Mouse (Mus musculus): ENCODE results near the gene Thegl.

Thegl gene

DNA sequence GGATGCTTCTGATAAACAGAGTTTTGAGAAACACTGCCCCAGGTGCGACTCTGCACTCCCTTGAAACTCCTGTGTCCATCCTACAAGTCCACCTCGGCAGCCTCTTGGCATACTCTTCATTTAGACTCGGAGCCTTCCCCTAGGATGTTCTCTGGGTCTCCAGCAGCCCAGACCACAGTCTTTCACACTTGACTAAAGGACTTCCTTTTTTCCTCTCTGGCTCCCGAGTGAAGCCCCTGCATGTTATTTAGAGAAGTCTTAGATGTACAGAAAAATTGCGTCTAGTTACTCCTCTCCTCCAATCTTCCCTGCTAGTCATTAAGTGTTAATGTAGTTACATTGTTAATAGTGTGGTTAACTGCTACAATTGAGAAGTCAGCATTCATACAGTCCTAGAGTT lies 28.5 kb downstream of the Thegl start:
- no peak for DNase-seq (ENCODE audit: extremely low spot score, low spot score)

DNA sequence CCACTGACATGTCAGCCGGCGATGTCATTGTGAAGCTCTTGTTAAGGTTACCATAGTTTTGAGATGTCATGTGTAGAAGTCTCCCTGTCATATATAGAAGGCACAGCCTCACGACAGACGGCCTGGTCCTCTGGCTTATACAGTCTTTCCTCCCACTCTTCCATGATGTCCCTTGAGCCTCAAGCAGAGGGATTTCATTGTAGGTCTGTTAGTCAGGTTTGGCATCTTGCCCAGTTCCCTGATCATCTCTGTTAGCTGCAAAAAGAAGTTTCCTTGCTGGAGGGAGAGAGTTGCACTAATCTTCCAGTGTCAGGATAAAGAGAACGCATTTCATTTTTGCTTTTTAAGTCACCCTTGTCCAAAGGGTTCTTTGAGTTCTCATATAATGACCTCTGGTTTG lies 36.8 kb downstream of the Thegl start:
- no peak for DNase-seq (ENCODE audit: extremely low spot score, low spot score)

DNA sequence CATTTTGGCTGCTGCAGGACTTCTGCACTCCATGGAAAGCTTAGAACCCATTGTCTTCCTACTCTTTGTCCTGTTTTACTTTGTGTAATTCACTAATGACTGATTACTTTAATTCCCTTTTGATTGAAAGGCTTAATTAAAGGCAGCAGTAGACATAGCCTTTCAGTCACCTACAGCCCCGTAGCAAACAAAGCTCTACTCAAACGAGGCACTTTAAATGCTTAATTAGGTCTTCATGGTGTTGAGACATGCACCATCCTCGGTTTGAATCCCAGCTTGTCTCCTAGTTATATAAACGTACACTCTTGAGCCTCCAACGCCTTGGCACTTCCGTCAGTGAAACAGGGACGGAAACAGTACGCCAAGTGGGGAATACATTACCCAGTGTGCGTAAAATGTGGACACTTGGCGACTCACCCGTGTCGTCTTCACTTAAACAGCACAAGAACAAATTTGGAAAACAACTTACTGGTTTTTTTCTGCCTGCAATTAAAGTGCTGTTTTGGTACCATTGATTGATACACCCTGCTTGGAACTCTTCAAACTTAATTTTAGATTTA lies 41.1 kb downstream of the Thegl start:
- no peak for DNase-seq (ENCODE audit: extremely low spot score, low spot score)

DNA sequence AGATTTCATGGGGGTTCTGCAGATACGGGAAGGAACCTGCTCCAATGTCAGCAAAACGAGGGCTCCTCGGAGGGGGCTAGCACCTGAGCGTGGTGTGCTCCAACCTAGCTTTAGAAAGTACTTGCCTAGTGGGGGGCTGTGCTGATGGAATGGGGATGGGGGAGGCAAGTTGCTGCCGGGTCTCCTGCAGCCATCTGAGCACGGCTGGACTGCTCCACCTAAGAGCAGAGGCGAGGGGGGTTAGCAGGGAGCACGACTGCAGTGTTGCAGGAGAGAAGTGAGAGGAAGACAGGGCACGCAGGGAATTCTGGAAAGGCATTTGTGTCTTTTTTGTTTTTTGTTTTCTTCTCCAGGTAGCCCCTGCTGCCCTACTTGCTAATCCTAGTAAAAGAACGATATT lies 44.5 kb downstream of the Thegl start:
- no peak for DNase-seq (ENCODE audit: extremely low spot score, low spot score)

DNA sequence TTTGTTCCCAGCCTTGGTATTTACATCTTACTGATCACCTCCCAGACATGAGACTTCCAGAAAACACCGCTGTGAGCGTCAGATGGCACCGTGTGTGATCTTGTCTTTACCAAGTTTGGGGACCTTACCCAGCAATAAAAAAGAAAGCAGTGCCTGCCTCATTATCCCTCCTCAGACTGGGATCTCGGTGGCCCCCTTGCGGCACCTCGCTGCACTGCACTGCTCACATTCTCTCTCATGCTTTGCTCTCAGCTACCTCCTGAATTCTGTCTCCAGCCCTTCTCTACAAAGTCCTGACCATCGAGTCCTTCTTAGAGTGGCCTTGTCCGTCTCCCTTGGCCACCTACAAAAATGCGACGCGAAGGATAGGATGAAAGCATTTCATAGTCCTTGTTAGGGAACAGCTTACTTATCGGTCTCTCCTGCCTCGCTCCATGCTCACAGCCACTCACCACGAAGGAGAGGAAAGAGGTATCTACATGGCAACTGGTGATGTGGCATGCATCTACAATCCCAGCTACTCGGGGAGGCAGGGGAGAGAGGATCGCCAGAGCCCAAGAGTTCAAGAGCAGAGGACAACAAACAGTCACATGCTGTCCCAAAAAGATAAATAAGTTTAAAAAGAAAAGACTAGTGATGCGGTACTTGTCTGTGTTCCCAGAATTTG lies 45.7 kb downstream of the Thegl start:
- DNase-seq (ENCODE audit: extremely low spot score, low spot score): peak; percentile 68

DNA sequence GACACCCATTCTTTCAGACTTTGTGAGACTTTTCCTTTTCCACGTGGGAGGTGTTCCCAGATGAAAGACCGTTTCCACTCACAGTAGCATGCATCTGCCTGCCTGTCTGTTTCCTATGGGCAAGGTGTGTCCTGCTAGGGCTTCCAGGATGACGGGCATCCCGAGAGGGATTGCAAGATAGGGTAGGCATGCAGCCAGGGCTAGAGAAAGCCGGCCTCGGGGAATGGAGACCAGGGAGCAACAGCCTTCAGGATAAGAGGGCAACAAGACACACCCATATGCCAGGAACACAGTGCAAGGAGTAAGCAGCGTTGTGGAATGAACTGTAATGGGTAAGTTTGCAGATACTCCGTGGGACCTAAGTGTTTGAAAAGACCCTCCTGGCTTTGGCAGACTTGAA lies 51.5 kb downstream of the Thegl start:
- no peak for DNase-seq (ENCODE audit: extremely low spot score, low spot score)

DNA sequence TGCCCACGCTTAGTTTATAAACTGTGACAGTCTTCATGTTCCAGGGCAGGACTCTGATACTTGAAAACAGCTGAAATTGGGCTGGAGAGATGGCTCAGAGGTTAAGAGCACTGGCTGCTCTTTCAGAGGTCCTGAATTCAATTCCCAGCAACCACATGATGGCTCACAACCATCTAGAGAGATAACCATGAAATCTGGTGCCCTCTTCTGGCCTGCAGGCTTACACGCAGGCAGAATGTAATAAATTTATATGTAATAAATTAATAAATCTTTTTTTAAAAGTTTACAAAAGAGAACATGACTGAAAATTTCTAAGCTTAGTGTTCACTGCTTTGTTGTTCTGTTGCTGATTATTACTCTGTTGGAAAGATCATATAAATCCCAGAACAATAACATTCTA lies 55.2 kb downstream of the Thegl start:
- DNase-seq (ENCODE audit: extremely low spot score, low spot score): no peak

DNA sequence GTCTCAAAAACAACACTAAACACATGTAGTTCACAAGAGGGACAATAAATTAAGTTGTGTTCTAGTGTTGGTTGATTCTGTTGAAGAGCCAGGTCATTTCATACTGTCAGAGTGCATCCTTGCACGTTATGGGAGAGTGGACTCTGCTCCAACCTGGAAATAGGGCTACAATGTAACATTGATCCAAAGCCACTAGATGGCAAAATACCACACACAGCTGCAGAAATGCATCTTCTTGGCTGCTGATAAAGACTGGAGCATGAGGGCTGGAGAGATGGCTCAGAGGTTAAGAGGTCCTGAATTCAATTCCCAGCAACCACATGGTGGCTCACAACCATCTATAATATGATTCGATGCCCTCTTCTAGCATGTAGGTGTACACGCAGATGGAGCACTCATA lies 55.8 kb downstream of the Thegl start:
- no peak for DNase-seq (ENCODE audit: extremely low spot score, low spot score)

DNA sequence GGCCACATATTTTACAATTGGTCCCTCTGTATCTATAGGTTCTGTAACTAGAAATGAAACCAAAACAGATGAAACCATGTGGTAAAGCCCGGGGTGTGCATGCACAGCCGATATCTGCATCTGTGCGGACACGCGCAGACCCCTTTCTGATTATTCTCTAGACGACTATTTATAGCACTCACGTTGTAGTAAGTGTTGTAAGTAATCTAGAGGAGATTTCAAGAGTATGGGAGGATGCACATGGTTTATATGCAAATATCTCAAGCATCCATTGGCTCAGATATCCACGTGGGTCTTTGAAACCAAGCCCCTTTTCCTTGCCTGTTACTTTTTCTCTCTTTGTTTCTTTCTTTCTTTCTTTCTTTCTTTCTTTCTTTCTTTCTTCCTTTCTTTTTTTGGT lies 58.0 kb downstream of the Thegl start:
- DNase-seq (ENCODE audit: extremely low spot score, low spot score): no peak

DNA sequence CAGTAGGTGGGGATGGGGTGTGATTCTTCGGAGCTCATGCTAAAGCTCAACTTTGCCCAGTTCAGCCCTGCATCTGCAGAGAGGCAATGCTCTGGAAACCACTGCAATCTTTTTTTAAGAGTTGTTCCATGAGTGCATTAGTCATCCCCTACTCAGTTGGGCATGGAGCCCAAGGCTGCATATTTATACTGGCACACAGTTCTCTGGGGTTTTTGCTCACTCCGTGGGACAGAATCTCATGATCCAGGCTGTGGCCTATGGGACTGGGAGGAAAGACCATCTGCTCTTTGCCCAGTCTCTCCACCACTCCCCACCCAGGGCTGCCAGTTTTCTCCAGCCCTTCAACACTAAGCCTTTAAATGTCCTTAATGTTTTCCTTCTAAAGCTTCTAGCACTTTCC lies 59.1 kb downstream of the Thegl start:
- DNase-seq (ENCODE audit: extremely low spot score, low spot score): no peak

DNA sequence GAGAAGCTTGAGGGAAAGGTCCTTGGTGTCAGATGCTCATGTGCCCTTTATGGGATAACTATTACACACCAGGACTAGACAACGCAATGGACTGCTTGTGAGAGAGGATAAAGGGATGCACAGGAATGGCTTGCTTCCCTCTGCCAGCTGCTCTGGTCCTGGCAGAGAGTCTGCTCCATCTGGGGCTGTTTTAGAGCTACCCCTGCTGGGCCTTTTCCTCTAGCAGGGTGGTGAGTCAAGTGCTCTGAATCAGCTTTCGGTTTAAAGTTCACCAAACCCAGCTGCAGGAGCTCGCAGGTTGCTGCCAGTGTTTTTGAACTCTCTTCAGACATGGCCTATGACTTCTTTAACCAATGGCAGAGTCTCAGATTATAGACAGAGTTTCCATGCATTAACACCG lies 60.1 kb downstream of the Thegl start:
- DNase-seq (ENCODE audit: extremely low spot score, low spot score): no peak

DNA sequence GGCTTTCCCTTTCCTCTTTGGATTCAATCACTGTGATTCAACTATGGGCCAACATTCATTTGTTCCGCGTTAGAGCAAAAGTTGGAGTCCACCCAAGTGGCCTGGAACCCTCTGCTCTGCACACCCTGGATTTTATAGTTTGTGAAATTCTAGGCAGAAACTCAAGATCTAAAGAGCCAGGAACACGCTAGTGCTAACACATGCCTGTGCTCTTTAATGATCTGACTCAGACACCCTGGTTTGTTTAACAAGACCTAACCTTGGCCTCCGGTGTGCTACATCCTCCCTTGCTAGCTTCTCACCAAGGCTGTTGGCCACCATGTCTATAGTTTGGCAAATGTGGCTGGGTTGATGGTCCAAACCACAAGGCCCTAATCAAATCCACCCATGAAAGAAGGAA lies 64.9 kb downstream of the Thegl start:
- no peak for DNase-seq (ENCODE audit: extremely low spot score, low spot score)

DNA sequence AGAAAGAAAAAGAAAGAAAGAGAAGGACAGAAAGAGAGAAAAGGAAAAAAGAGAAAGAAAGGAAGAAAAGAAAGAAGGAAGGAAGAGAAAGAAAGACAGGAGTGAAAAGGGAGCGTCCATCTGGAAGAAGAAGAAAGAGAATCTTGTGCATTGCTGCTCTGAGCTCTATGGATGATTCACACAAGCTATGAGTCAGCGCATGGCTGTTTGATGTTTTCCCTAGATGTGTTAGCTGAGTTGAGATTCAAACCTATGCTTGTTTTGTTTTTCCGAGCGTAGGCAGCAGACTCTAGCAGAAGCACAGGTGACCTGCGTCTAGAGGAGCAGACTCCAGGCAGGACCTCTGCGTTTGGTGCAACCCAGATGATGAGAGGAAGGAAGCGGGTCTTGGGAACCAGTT lies 66.9 kb downstream of the Thegl start:
- no peak for DNase-seq (ENCODE audit: extremely low spot score, low spot score)

DNA sequence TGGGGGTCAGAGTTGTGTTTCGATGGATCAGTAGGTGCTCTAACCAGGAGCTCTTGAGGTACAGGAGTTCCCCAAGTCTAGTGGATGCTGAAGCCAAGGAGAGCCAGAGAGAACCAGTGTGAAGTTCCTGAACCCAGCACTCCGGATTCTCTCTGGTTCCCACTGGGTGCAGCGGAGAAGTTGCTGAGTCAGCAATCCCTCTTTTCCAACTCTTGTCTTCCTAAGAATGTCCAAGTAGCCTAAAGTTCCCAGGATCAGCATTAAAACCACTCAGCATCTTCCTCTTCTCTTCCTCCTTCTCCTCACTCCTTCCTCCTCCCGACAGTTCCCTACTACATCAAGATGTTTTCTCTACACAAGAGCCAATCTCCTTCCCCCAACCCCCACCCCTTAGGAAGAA lies 68.6 kb downstream of the Thegl start:
- no peak for DNase-seq (ENCODE audit: extremely low spot score, low spot score)

DNA sequence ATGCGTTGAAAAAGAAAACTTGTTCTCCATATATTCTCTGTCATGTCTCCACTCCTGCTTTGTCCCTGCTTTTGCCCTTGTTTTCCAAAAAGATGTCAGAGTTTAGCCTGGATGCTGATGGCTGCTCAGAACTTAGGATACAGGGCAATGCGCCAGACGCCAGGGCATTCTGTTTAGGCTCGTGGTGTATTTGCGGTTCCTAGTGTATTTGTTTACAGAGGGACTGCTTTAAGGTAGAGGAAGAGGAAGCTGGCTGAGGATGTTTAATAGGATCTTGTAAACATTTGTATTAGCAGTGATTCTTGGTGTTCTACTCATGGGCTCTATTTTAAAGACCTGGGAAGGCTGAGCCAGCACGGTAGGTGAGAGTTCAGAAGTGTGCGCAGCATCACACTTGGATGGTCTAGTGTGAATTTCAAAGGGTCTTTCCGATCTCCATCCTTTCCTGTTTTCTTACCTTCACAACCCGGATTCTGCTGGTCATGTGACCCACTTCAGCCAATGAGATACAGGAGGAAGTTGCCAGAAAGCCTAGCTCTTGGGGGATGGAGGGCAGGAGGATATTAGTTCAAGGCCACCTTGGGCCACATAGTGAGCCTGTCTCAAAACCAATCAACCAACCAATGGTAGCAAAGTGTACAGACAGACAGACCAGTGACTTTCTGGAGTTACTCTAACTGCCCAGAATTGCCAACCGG lies 70.1 kb downstream of the Thegl start:
- DNase-seq (ENCODE audit: extremely low spot score, low spot score): no peak

DNA sequence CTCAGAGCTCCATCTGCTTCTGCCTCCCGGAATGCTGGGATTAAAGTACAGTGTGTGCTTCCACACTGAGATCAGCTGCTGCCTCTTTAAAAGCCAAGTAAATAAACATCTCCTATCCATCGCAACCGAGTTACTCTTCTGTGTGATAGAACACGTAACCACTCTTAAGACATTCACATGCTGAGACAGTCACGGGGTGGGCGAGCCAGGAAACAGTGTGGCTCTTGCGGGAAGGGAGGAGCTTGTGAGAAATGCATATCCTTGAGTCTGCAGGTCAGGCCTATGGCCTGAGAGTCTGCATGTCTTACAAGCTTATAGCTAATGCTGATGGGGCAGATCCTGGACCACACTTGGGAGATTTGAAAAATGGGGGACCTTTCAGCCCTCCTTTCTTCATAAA lies 70.7 kb downstream of the Thegl start:
- no peak for DNase-seq (ENCODE audit: extremely low spot score, low spot score)

DNA sequence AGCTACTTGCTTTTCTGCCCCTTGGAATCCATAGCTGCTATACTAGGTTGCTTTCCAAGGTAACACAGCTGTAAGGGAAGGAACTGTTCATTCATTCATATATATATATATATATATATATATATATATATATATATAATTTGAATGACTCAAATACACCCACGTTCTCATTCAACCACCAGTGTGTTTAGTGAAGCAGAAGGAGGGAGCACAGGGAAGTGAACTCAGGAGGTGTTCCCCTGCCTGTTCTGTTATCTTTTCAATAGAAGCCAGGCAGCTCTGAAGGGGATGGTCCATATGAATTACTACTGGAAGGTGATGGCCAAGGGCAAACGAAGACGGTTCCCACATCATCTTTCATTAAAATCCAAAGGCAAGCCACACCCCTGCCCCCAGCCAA lies 71.3 kb downstream of the Thegl start:
- no peak for DNase-seq (ENCODE audit: extremely low spot score, low spot score)

DNA sequence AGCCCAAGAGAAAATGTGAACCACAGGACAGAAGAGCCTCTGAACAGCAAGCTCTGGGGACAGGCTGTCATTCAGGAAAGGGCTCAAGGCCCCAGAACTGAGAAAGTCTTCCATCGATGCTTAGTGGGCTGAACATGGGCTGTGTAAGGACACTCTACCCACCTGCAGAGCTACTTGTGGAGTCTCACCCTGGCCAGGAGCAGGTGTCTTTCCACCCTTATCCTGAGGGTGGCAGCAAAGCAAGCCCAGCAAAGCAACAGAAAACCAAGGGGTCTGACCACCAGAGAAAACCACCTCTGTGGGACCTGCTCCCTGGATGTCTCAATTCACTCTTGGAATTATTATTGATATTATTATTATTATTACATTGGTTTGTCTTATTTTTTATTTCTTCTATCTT lies 73.5 kb downstream of the Thegl start:
- DNase-seq (ENCODE audit: extremely low spot score, low spot score): peak; percentile 61

DNA sequence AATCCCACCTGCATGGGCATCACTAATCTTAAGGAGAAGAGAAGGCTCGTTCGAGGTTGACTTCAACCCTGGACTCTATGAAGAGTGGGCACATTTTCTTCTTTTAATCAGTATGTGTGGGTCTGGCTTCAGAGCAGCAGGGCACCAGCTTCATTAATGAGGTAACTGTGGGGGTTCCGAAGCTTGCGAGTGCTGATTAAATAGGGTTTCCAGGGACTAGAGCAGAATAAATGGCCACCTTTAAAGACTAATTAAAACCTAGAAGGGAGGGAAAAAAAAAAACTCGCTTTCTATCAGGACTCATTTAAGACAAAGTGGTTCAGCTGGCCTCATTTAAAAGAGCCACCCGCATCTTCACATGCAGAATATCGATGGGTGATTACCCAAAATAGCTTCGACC lies 74.1 kb downstream of the Thegl start:
- no peak for DNase-seq (ENCODE audit: extremely low spot score, low spot score)

DNA sequence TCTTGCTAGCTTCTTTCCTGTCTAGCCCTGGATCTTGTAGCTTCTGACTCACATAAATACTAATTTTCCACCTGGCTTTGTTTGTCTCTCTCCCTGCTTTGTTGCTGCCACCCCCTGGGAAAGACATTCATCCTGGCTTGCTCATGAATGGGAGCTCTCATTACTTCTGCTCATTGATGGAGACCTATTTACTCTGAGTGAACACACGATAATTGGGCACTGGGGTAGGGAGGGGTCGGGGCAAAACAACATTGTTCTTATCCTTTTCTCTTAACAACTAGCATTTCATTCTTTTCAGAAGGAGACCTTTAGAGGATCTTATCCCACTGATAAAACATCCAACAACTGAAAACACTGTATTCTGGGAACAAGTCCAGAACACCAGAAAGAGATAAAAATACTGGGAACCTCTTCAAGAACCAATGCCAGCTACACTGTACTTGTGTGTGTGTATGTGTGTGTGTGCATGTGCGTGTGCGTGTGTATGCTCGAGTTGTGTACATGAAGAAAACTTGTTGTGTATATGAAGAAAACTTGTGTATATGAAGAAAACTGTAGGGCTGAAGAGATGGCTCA lies 74.8 kb downstream of the Thegl start:
- DNase-seq (ENCODE audit: extremely low spot score, low spot score): no peak

DNA sequence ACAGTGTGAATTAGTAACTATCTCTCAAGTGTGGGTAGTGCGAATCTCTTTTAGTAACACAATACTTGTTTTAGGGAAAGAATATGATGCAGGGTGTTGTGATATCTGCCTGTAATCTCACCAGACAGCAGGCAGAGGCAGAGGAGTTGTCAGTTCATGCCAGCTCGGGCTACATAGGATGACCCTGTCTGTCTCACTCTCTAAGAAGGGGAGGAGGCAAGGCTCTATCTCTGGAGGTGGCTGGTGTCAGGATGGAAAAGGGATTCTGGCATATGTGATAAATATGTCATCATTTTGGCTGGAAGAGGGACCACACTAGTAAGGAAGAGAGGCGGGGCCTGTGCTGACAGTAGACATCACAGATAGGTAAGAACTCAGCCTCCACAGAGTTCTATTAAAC lies 76.1 kb downstream of the Thegl start:
- DNase-seq (ENCODE audit: extremely low spot score, low spot score): no peak

DNA sequence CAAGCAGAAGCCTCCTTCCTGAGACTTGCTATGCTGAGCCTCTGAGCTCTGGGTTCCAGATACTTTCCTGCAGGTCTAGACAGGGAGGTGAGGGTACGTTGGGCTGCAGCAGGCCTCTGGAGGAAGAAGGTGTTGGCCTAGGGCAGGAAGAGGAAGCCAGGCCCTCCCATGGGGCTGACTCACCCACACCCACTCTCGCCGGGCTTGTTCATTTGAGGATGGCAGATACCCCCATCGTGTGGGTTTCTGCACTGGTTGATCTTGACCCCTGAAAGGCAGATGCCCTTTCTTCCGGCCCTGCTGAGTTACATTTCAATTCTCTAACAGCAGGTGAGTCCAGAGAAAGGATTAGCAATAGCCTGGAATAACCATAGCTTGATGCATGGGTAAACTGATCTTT lies 76.7 kb downstream of the Thegl start:
- no peak for DNase-seq (ENCODE audit: extremely low spot score, low spot score)

DNA sequence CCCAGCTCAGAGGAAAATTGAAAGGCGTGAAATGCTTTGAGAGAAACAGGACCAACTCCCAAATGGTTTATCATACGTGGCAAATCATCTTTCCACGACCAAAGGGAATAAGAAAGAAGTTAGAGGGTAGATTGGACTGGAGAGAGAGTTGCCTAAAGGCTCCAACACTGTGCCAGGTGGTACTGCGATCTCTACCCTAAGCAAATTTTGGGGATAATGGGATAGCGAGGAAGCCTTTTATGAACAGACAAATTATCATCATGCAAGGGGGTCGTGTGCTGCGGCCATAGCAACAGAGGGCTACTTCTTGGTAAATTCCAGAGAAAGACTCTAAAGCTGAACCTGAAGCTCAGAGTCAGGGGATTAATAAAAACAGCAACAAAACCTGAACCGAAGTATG lies 78.1 kb downstream of the Thegl start:
- no peak for DNase-seq (ENCODE audit: extremely low spot score, low spot score)
